Mouse (Mus musculus): ENCODE data around the gene Slc17a5.
A peak's percentile ranks its signal among the peaks of the same experiment; 100 is the strongest.

Slc17a5 gene

GRCm38 (mm10) chr9:78587914-78588313 is at the start of gene Slc17a5:
Gene Slc17a5, minus strand, starts transcription at chr9:78588041.
- DNase-seq (ENCODE audit: extremely low spot score, low read depth, low spot score), result peak; percentile 98

GRCm38 (mm10) chr9:78633976-78634375 is 46.1 kb upstream of the Slc17a5 start:
- no peak for DNase-seq (ENCODE audit: extremely low spot score, low read depth, low spot score)

GRCm38 (mm10) chr9:78631755-78632434 is 44.1 kb upstream of the Slc17a5 start:
- DNase-seq (ENCODE audit: extremely low spot score, low read depth, low spot score), result no peak

- DNase-seq (ENCODE audit: extremely low spot score, low read depth, low spot score), result no peak
Measured at GRCm38 (mm10) chr9:78629991-78630390, 42.1 kb upstream of the Slc17a5 start.

- DNase-seq (ENCODE audit: extremely low spot score, low read depth, low spot score), result no peak
Measured at GRCm38 (mm10) chr9:78623301-78623747, 35.5 kb upstream of the Slc17a5 start.

GRCm38 (mm10) chr9:78619285-78619684 is 31.4 kb upstream of the Slc17a5 start:
- no peak for DNase-seq (ENCODE audit: extremely low spot score, low read depth, low spot score)

- no peak for DNase-seq (ENCODE audit: extremely low spot score, low read depth, low spot score)
Measured at GRCm38 (mm10) chr9:78615401-78616021, 27.7 kb upstream of the Slc17a5 start, which contains the start of gene Cd109. Gene Cd109, plus strand, starts transcription at chr9:78615546.

- DNase-seq (ENCODE audit: extremely low spot score, low read depth, low spot score), result no peak
Measured at GRCm38 (mm10) chr9:78614201-78614600, 26.4 kb upstream of the Slc17a5 start.

GRCm38 (mm10) chr9:78601046-78601730 is 13.3 kb upstream of the Slc17a5 start:
- no peak for DNase-seq (ENCODE audit: extremely low spot score, low read depth, low spot score)

GRCm38 (mm10) chr9:78599927-78600326 is 12.1 kb upstream of the Slc17a5 start:
- DNase-seq (ENCODE audit: extremely low spot score, low read depth, low spot score), result no peak

- no peak for DNase-seq (ENCODE audit: extremely low spot score, low read depth, low spot score)
Measured at GRCm38 (mm10) chr9:78596834-78597233, 9.0 kb upstream of the Slc17a5 start.

GRCm38 (mm10) chr9:78595769-78596555 is 8.1 kb upstream of the Slc17a5 start:
- no peak for DNase-seq (ENCODE audit: extremely low spot score, low read depth, low spot score)

GRCm38 (mm10) chr9:78595257-78595656 is 7.4 kb upstream of the Slc17a5 start:
- no peak for DNase-seq (ENCODE audit: extremely low spot score, low read depth, low spot score)

GRCm38 (mm10) chr9:78590471-78590870 is 2.6 kb upstream of the Slc17a5 start:
- DNase-seq (ENCODE audit: extremely low spot score, low read depth, low spot score), result no peak

- no peak for DNase-seq (ENCODE audit: extremely low spot score, low read depth, low spot score)
Measured at GRCm38 (mm10) chr9:78588411-78589033, 681 bp upstream of the Slc17a5 start.

GRCm38 (mm10) chr9:78587218-78587883 is 490 bp downstream of the Slc17a5 start:
- DNase-seq (ENCODE audit: extremely low spot score, low read depth, low spot score), result no peak

- DNase-seq (ENCODE audit: extremely low spot score, low read depth, low spot score), result no peak
Measured at GRCm38 (mm10) chr9:78579644-78580396, 8.0 kb downstream of the Slc17a5 start.

GRCm38 (mm10) chr9:78578824-78579223 is 9.0 kb downstream of the Slc17a5 start:
- DNase-seq (ENCODE audit: extremely low spot score, low read depth, low spot score), result no peak

GRCm38 (mm10) chr9:78576466-78576865 is 11.4 kb downstream of the Slc17a5 start:
- DNase-seq (ENCODE audit: extremely low spot score, low read depth, low spot score), result no peak

All from hindlimb bud, embryonic 11.5 days (tissue).